Mouse (Mus musculus) stomach, embryonic 14.5 days (tissue): ENCODE measurements at regions not wholly inside any gene's neighbourhood (a gene's known extent, or its start where the extent isn't known, plus 50 kb on each side); places are given as distances from the start of the nearest gene placed in this dataset. TPM values are rescaled to one million over a fixed set of nuclear protein-coding genes. Genes with fewer than 3 reads are reported as not detected.

Experiments
- ATAC-seq: fragments of 200-750 bp; cut with Nextera tagmentation; 2 replicates; pipeline ENCODE4 v1.8.0; 2017; ENCODE audit warnings: low read depth, moderate TSS enrichment; ENCODE audit not compliant: insufficient number of reproducible peaks, insufficient read depth, low FRiP score
- H3K27ac ChIP-seq: fragments of 300-500 bp; sonication (generic); 2 replicates; pipeline ENCODE4 v1.5.1; 2014; ENCODE audit warnings: mild to moderate bottlenecking, low read length, moderate library complexity, mixed read lengths
- H3K27me3 ChIP-seq: fragments of 300-500 bp; sonication (generic); 2 replicates; pipeline ENCODE4 v1.6.1; 2014; ENCODE audit warnings: low read length, control low read depth, mixed read lengths; ENCODE audit not compliant: control insufficient read depth, insufficient read depth
- H3K36me3 ChIP-seq: fragments of 300-500 bp; sonication (generic); 2 replicates; pipeline ENCODE4 v1.6.1; 2014; ENCODE audit warnings: mild to moderate bottlenecking, control low read depth, low read length, moderate library complexity, mixed read lengths; ENCODE audit not compliant: control insufficient read depth, insufficient read depth
- H3K4me1 ChIP-seq: fragments of 300-500 bp; sonication (generic); 2 replicates; pipeline ENCODE4 v1.6.1; 2014; ENCODE audit warnings: low read length, control low read depth, mixed read lengths; ENCODE audit not compliant: control insufficient read depth, insufficient read depth
- H3K4me2 ChIP-seq: fragments of 300-500 bp; sonication (generic); replicated peaks from 2 replicates; pipeline ENCODE4 v1.6.1; 2014; ENCODE audit warnings: low read depth, low read length, control low read depth
- H3K4me3 ChIP-seq: fragments of 300-500 bp; sonication (generic); 2 replicates; pipeline ENCODE4 v1.5.1; 2014; ENCODE audit warnings: low read depth, low read length, control low read depth
- H3K9ac ChIP-seq: fragments of 300-500 bp; sonication (generic); replicated peaks from 2 replicates; pipeline ENCODE4 v1.6.1; 2014; ENCODE audit warnings: low read depth, mild to moderate bottlenecking, control low read depth, low read length, moderate library complexity, mixed read lengths
- H3K9me3 ChIP-seq: fragments of 300-500 bp; sonication (generic); 2 replicates; pipeline ENCODE4 v1.6.1; 2016; ENCODE audit warnings: low read depth, low read length, control low read depth; ENCODE audit not compliant: control insufficient read depth
- WGBS: fragments of 180-500 bp; shearing (Covaris S2); extraction: QIAGEN DNeasy Blood & Tissue Kit; methylation state at CpG from one replicate; pipeline ENCODE4 v1.1.7; 2014; 5-methylcytosine and 5-hydroxymethylcytosine counted together
- microRNA-seq: library from miRNA; unstranded; fragments of <30 nt; microRNA quantifications from one replicate; pipeline ENCODE4, GENCODE M21; 2016

- H3K9ac ChIP-seq: no peak overlapping the region
- 48% methylated on average over 5 of the region's 5 CpGs for WGBS
- H3K36me3 ChIP-seq: no peaks in the 10 kb centered on the region
- no peak for ATAC-seq
- H3K27me3 ChIP-seq: no peaks in the 10 kb centered on the region
- H3K9me3 ChIP-seq: no peaks in the 10 kb centered on the region
- no peak overlapping the region for H3K4me3 ChIP-seq
- H3K27ac ChIP-seq: no peak overlapping the region
- no peak overlapping the region for H3K4me2 ChIP-seq
- no peaks in the 10 kb centered on the region for H3K4me1 ChIP-seq
These were observed 73.2 kb upstream of the Arpp21 start for GRCm38 (mm10) chr9:112308950-112309349.

GRCm38 (mm10) chr9:112307837-112308236 lies 72.1 kb upstream of the Arpp21 start:
- Histone ChIP-seq H3K27ac (no peak overlapping the region), H3K27me3 (no peaks in the 10 kb centered on the region), H3K4me2 (no peak overlapping the region), H3K4me1 (no peaks in the 10 kb centered on the region), H3K9ac (no peak overlapping the region), H3K4me3 (no peak overlapping the region), H3K9me3 (no peaks in the 10 kb centered on the region), H3K36me3 (no peaks in the 10 kb centered on the region)
- 87% methylated on average over 4 of the region's 4 CpGs for WGBS
- no peak for ATAC-seq

- H3K9me3 ChIP-seq: no peaks in the 10 kb centered on the region
- H3K4me2 ChIP-seq: no peak overlapping the region
- 80% methylated on average over 3 of the region's 3 CpGs for WGBS
- ATAC-seq: no peak
- no peaks in the 10 kb centered on the region for H3K27me3 ChIP-seq
- no peaks in the 10 kb centered on the region for H3K36me3 ChIP-seq
- no peak overlapping the region for H3K27ac ChIP-seq
- H3K9ac ChIP-seq: no peak overlapping the region
- H3K4me1 ChIP-seq: no peaks in the 10 kb centered on the region
- no peak overlapping the region for H3K4me3 ChIP-seq
These were observed 56.1 kb upstream of the Arpp21 start for GRCm38 (mm10) chr9:112291875-112292274.

Small RNA genes in the stretch of these regions (microRNA-seq; reads per million reads assigned to microRNA genes)
- not detected for gene Gm27847
